In the genomic region with DNA sequence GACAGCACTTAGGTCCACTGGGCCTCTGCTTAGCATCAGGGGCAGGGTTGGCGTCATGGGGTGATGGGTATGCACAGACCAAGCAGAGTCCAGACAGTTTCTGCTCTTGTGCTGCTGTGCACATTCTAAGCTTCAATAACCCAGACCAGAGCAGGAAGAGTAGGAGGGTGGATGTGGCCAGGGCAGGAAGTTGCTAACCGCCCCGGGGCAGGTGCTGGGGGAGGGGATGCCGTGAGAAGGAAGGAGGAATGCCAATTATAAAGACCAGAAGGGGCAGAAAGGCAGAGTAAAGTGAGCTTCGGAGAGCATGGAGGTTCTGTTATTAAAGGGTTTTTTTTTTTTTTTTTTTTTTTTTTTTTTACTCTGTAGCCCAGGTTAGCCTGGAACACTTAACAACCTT, we compare ENCODE assay signal across 1 mouse cellular context.
TF ChIP-seq lines count a peak whose summit lies in the region.

No protein-coding gene starts in this region.

TF ChIP-seq in MEL, 35 proteins besides CTCF, POLR2A, EP300 and RAD21:
- TF ChIP-seq BHLHE40 (IDR thresholded peaks at IDR 0.05; ENCODE audit: borderline replicate concordance, low read depth, low read length) (0 out of 2 replicates have a peak, but pooled peaks have one; percentile 37), ETS1 (IDR thresholded peaks at IDR 0.05; ENCODE audit: low read depth, low read length) (peak; percentile 30; the same call in 1 of the 2 replicates), MAZ (IDR thresholded peaks at IDR 0.05; ENCODE audit: low read depth, low read length) (no peak), SIN3A (IDR thresholded peaks at IDR 0.05; ENCODE audit: low read length) (peak; percentile 39; the same call in 1 of the 2 replicates), CHD2 (IDR thresholded peaks at IDR 0.05; ENCODE audit: low read length) (peak; percentile 26; the same call in 1 of the 2 replicates), HCFC1 (IDR thresholded peaks at IDR 0.05; ENCODE audit: low read depth, low read length) (peak; percentile 54; the same call in 1 of the 2 replicates), MYB (IDR thresholded peaks at IDR 0.05; ENCODE audit: low read depth, low read length) (no peak)
TF ChIP-seq in MEL: peak in this region for 5.
